Mouse (Mus musculus): Measurements from ENCODE around the gene Asdurf. TPM values are rescaled to one million over a fixed set of nuclear protein-coding genes. Genes with fewer than 3 reads are reported as not detected.
"Not testable (repeated sequence)": the region's sequence is repeated elsewhere in the genome, so short reads cannot be mapped to it uniquely, and the experiment has no call there.

Asdurf gene
- 10 to 100 TPM in 1 of 2 experiments, 1 to 10 TPM in 1; 4.5 to 11.4 TPM for total RNA-seq (2021)
- long read RNA-seq, experiment 1, partial matches to known transcripts: 0 of 1 reads
- long read RNA-seq, experiment 1, other reads (novel, unspliced or antisense): 0 of 1 reads
- long read RNA-seq, experiment 2: 0 reads

GRCm38 (mm10) chr1:53352327-53353261 is at the start of gene Asdurf, which contains the start of the genes Gm28551 and Asnsd1:
Asdurf (minus strand) TSS chr1:53352619.
Gm28551 (minus strand) TSS chr1:53352667.
Asnsd1 (minus strand) TSS chr1:53352752.
- intact Hi-C loops (cut with DNase I): loop anchor here (5.0 kb wide), 1 partner anchor 55 kb away; the partner anchor contains the start of genes Gm28778, Ormdl1 and Pms1
- peak; percentile 95 for DNase-seq

DNA sequence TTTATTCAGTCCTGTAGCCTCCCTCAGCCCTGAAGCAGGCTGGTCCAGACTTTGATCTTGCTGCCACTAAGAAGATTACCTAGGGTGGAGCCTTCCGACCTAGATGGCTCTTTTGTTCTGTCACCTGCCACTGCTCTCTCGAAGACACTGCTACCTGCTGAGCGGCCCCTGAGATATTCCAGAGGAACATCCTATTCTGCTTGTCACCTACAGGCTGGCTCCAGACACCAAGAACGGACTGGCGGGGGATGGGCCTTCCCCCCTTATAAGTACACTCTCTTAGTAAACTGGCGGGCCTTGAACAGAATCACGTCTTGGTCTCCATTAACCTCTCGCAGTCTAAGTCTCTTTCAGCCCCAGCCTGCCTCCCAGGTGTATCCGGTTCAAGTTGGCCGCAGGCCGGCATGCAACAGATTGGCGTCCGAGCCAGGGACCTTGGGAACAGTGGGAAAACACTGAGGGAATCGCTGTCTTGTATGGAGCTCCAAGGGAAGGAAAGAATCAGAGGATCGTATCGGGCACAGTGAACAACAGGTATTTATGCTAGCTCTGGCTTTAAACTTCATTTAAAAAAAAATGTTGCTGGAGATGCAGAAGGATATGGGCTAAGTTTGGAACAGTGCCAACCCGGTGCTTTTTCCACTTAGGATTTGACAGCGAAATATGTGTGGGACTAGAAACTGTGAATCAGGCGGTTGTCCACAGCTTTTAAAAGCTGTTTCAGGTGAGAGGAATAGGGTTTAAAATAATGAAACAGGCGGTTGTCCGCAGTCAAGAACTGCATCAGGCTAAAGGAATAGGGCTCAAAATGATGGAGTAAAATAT is 41.7 kb upstream of the Asdurf start:
- intact Hi-C loops (cut with DNase I); DNase-seq: not testable (repeated sequence)

DNA sequence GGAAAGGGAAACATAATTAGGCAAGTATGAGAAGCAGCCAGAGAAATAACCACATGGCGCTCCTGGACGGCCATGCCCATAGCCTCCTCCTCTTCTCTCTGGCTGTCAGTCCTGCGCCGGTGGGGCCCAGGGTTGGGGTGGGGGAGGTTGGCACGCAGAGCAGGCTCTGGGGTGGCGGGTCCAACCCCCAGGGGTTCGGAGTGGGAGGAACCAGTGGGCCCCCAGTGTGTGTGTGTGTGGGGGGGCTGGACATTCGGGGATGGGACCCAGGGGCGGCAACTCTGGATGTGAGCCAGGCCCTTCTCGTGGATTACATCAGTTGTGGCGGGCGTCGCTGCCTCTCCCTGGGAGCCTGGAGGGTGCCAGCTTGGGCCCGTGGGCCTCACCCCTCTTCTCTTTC is 36.3 kb upstream of the Asdurf start:
- DNase-seq: no peak
- intact Hi-C loops (cut with DNase I): no loop called here

DNA sequence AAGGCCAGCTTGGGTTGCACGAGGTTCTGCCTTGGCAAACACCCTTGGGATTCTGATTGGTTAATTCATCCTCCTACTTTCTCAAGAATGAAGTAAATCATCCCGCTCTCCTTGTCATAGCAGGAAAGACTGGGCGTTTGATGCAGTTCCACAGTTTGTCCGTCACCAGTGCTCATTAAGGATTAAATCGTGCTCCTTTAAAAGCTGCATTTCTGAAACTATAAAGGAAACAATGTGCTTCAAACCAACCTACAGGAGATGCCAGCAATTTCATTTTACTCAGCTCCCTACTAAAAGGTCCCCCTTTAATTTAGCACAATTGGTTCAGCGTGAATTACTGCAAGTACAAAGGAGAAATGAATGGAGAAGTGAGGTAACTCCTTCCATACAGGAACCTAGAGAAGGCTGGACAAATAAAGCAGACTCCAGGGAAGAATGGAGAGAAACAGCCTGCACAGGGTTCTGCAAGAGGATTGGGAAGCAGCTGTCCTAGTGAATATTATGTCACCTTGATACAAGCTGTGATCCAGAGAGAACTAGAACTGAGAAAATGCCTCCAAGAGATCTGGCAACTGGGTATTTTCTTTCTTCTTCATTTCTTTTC is 31.8 kb upstream of the Asdurf start:
- intact Hi-C loops (cut with DNase I): no loop called here
- no peak for DNase-seq

- no peak for DNase-seq
- intact Hi-C loops (cut with DNase I): no loop called here
Measured at GRCm38 (mm10) chr1:53377731-53378130, 25.3 kb upstream of the Asdurf start.

GRCm38 (mm10) chr1:53375965-53376364 is 23.5 kb upstream of the Asdurf start:
- intact Hi-C loops (cut with DNase I); DNase-seq: not testable (repeated sequence)

DNA sequence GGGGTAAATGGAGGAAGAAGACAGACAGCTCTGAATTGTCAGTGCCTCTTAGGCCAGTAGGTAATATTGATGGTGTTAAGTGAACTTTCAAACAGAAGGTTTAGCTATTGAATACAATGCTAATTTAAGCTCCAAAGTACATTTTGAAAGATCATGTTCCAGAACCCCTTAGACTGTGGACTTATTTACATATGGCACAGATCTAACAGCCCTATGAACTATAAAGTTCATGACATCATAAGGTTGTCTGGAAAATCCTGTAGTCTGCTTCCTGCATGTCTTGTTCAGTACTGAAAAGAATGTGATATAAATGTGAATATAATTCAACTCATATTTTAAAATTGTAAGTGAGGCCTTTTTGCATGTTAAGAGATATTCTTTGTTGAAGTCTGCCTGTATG is 6.6 kb upstream of the Asdurf start:
- intact Hi-C loops (cut with DNase I): no loop called here

GRCm38 (mm10) chr1:53341071-53341470 is 11.3 kb downstream of the Asdurf start:
- intact Hi-C loops (cut with DNase I): no loop called here

More for the DNA sequence above, 6.6 kb upstream of the Asdurf start:
- no peak for DNase-seq

DNA sequence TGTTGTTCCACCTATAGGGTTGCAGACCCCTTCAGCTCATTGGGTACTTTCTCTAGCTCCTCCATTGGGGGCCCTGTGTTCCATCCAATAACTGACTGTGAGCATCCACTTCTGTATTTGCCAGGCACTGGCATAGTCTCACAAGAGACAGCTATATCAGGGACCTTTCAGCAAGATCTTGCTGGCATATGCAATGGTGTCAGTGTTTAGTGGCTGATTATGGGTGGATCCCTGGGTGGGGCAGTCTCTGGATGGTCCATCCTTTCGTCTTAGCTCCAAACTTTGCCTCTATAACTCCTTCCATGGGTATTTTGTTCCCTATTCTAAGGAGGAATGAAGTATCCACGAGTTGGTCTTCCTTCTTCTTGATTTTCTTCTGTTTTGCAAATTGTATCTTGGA is 15.0 kb downstream of the Asdurf start:
- intact Hi-C loops (cut with DNase I); DNase-seq: not testable (repeated sequence)

More at GRCm38 (mm10) chr1:53341071-53341470, 11.3 kb downstream of the Asdurf start:
- DNase-seq: no peak

DNA sequence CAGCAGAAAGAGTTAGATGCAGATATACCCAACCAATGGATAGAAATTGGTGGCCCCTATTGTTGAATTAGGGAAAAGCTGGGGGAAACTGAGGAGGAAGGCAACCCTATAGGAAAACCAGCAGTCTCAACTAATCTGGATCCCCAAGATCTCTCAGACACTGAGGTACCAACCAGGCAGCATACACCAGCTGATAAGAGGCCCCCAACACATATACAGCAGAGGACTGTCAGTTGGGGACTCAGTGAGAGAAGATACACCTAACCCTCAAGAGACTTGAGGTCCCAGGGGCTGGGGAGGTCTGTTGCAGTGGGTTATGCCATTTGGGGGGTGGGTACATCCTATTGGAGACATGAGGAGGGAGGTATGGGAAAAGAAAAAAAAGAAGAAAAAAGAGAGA is 17.0 kb downstream of the Asdurf start:
- intact Hi-C loops (cut with DNase I): no loop called here
- DNase-seq: no peak

DNA sequence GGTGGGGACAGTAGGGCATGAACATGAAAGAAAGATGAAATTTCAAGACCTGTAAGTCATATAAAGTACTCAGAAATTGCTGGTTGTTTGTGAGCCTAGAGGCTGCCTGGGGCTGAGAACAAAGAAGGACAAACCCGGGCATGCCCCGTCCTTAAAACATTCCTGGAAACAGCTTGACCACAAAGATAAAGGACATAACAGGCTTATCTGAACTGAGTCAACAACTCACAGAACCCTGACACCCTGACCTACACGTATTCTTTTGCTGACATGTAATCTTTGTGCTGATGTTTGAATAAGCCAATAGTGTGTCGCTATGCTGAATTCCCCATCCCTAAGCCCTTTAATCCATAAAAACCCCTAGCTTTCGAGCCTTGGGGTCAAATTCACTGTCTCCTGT is 18.9 kb downstream of the Asdurf start:
- DNase-seq; intact Hi-C loops (cut with DNase I): not testable (repeated sequence)

DNA sequence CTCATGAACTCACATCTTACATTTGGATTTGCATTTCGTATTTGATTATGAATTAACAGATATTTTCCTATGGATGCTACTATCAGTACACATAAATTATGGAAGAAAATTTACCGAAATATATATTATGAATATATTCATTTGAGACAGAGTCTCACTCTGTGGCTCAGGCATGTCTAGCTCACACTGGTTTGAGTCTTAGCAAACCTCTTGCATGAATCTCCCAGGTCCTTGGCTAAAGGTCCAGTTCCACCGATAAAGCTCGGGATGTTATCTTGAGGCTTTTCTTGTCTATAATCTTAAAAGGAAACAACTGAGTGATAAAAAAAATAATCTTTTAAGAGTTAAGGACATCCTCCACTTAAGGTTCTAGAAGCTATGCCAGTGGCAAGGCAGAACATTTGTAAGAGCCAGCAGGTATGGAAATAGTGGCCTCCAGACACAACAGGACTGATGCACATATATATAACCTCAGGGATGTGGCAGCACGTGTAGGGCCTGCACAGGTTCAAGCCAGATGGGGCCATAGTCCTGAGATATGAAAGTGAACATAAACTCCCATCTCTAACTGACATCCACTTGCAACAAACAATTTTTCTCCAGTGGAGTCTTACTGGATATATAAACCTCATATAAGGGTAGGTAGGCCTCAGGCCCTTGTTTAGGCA is 27.5 kb downstream of the Asdurf start:
- DNase-seq: no peak
- intact Hi-C loops (cut with DNase I): no loop called here

DNA sequence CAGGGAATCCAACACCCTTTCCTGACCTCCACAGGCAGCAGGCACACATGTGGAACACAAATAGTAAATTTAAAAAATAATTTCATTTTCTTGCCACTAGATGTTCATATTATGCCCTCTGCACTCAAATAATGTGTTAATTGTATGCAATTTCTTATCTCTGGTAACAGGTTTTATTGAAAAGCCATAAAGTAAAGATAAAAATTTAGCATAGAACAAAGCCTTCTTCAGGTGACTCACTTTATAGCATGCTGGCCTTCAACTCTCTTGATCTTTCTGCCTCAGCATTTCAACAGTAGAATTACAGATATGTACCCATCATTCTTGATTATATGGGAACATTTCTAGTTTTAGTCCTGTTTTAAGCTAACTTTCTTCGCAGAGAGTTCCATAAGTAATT is 28.1 kb downstream of the Asdurf start:
- intact Hi-C loops (cut with DNase I): no loop called here
- DNase-seq: no peak

DNA sequence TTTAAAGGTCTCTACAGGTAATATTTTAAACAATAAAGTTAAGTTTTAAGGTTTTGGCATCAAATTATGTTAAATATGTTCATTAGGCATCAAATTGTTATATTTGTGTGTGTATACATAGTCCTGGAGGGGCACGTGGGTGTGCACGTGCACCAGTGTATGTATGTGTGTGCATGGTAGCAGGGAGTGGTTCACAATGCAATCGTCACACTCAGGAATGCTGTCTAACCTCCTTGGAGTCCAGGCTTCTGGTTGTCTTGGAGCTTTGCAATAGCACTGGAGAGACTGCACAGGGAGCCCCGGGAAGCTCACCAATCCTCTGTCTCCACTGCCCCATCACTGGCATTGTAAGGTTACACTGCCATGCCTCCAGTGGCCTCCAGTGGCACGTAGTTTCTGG is 29.2 kb downstream of the Asdurf start:
- no peak for DNase-seq
- intact Hi-C loops (cut with DNase I): no loop called here

GRCm38 (mm10) chr1:53321662-53322344 is 30.6 kb downstream of the Asdurf start:
- intact Hi-C loops (cut with DNase I): no loop called here
- DNase-seq: no peak

DNA sequence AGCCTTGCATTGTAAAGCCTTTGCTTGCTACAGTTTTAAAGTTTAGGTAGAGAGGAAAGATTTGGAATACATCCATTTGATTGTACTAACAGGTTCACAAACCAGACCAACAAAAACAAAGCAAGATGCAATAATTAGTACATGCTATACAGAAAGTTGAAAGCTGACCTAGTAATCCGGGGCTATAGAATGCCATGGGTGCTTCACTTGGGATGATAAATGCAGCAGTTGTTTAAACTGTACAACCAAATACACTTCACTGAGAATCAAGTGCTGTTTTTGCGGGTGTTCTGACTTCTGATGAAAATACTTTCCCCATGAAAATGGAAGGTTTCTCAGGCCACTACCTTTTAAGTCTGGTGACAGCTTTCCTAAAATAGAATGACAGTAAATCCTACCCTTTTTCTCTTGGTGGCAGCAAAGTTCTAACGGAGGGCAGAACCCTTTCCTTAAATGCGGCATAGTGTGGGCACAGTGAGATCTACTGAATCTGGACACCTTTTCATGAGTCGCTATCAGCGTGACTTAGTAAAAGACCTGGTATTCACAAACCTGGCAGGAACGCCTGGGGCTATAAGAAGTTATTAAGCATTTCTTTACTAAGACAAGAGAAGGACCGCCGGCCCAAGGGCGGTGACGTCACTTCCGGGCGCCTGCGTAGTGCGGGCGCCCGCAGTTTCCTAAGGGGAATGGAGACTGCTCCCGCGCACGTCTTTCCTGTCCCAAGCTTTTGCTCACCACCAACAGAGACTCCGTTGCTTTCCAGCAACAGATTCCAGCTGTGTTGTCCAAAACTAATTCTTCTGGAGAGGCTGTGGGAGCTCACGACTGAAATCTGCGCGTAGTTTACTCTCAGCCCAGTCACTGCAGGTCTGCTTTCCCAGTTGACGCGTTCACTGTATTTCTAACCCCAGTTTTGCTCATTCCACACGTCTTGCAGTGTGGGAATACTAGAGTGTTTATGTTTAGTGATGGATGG is 39.1 kb downstream of the Asdurf start, which contains the start of gene Osgepl1:
TSS of gene Osgepl1 (plus strand) at position 636 of the 979 bp plus-strand sequence.
- intact Hi-C loops (cut with DNase I): no loop called here
- DNase-seq: peak; percentile 73 to 76

DNA sequence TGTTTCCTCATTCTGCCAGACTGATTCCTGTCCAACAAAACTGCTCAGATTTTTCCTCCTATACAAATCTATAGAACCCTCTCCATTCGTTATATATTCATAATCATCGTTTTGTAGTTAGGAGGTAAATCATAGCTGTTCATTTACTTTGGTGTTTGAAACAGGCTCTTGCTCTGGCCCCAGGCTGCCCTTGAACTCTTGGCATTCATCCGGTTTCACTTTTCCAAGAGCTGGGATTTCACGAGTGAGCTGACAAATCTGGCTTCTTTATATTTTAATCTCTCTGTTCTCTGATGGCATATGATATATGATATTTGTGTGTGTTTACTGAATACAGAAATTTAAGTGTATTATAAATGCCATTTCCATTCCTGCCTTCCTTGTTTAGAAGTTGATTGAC is 51.9 kb downstream of the Asdurf start:
- intact Hi-C loops (cut with DNase I): no loop called here

More for the DNA sequence above, 51.9 kb downstream of the Asdurf start:
- DNase-seq: no peak

All from gastrocnemius, postnatal 36 days (tissue).